Mouse (Mus musculus) adrenal gland, postnatal 4 days (tissue): Measurements from ENCODE around the gene Txn1. TPM values are rescaled to one million over a fixed set of nuclear protein-coding genes. Genes with fewer than 3 reads are reported as not detected.

Experiments
- DNase-seq, 2 experiments: peaks; one replicate each; pipeline ENCODE4 v3.0.0; 2021 to 2022; ENCODE audit warnings: low spot score in 2 of 2, mixed read lengths in 2 of 2
- total RNA-seq, 2 experiments: library from RNA; stranded (reverse); gene quantifications; 2 replicates each; pipeline ENCODE4 v1.2.3; 2021

The Txn1 gene
- total RNA-seq, 2 experiments from 2014 or later: 263 to 266 TPM

GRCm38 (mm10) chr4:57902619-57903018, 53.6 kb downstream of the Txn1 start:
- DNase-seq: no peak

DNA sequence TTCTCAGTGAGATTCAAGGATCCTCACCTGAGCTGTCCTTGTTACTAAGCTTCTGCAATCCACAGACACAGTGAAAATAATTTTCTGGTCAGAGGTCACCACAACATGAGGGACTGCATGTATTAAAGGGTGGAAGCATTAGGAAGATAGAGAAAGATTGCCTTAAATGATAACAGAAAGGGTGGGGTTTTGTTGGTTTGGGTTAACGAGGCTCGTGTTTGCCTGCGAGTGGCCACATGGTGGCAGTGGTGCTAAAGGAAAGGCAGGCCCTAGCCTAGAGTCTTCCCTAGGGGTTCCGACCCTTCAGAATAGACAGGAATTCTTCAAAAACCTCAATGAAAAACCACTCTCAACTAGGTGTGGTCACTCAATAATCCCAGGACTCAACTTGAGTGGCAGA, 55.0 kb downstream of the Txn1 start:
- no peak for DNase-seq

DNA sequence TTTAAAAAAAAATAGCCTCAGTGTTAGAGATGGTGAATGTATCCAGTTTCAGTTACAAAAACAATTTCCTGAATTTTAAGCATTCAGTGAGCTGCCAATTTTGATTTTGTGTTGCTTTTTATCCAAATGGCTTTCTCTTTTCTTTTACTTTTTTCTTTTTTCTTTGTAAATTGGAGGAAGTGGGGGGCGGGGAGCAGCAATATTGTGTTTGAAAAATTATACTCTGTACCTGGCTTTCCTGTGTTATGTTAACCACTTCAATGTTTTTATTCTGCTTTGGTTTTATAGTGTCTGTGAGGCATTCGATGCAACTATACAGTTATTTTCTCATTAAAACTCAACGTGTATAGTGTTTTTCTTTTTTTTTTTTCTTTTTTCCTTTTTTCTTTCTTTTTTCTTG, 59.6 kb downstream of the Txn1 start:
- DNase-seq: no peak

GRCm38 (mm10) chr4:57895902-57896301, 60.3 kb downstream of the Txn1 start:
- no peak for DNase-seq

- DNase-seq: no peak
Observed at GRCm38 (mm10) chr4:57895140-57895539, 61.1 kb downstream of the Txn1 start.

Other genes with a start within 250 kb of the Txn1 start
- 100 to 1,000 TPM; 106 to 114 TPM for gene Akap2, start 238.8 kb downstream of the Txn1 start, total RNA-seq
- 10 to 100 TPM; 10.1 to 10.2 TPM for gene D630039A03Rik, start 40.1 kb downstream of the Txn1 start, total RNA-seq
- not detected for gene Txndc8, start 52.7 kb upstream of the Txn1 start, total RNA-seq